Mouse (Mus musculus): ENCODE results near the gene Foxk1. TPM values are rescaled to one million over a fixed set of nuclear protein-coding genes. Genes with fewer than 3 reads are reported as not detected.

Foxk1 gene
- polyA plus RNA-seq, 1 experiment from 2014 or later: 3.1 TPM

DNA sequence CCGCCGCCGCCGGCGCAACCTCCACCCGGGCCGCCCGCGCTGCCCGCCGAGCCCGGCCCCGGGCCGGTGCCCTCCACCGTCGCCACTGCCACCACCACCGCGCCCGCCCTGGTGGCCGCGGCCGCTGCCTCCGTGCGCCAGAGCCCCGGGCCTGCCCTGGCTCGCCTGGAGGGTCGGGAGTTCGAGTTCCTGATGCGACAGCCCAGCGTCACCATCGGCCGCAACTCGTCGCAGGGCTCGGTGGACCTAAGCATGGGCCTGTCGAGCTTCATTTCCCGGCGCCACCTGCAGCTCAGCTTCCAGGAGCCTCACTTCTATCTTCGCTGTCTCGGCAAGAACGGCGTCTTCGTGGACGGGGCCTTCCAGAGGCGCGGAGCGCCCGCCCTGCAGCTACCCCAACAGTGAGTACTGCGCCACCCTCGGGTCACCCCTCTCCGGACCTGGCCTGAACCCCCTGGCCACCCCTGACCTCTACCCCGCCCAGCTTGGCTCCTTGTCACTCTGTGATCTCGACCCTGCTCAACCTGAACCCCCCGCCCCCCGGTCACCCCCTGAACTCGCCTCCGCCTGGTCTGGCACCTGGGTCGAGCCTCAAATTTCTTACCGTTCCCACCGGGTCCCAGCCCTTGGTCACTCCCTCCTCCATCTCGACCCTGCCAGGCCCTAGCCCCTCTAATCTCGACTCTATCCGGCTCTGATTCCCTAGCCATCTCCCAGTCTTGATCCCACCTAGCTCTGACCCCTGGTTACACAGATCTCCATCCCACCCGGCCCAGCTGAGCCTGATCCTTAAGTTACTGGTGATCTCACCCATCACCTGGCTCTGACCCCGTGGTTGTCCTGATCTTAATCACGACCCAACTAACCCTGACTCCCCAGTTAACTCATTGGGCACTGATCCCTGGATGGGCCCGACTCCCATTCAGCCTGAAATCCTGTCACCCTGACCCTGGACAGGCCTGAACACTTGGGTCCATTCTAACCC is 636 bp downstream of the Foxk1 start:
- Histone ChIP-seq H3K9me3 (ENCODE audit: control insufficient read depth, low read length) (no peaks in the 10 kb centered on the region), H3K27me3 (replicated peaks; ENCODE audit: control insufficient read depth, insufficient read depth, low read length) (no peaks in the 10 kb centered on the region), H3K4me3 (ENCODE audit: low read length) (peak overlapping the region; percentile 92), H3K27ac (ENCODE audit: low read depth, low read length) (peak overlapping the region; percentile 91), H3K36me3 (ENCODE audit: control insufficient read depth, insufficient read depth, low read length) (no peaks in the 10 kb centered on the region), H3K4me1 (ENCODE audit: control insufficient read depth, insufficient read depth, low read depth, low read length) (peaks cover 33% of the 10 kb centered on the region), H3K4me2 (ENCODE audit: low read length) (peak overlapping the region; percentile 92), H3K9ac (ENCODE audit: low read depth, low read length) (peak overlapping the region; percentile 96)
- ATAC-seq: peak; percentile 63
- WGBS: under 1% methylated on average over 57 of the region's 67 CpGs

DNA sequence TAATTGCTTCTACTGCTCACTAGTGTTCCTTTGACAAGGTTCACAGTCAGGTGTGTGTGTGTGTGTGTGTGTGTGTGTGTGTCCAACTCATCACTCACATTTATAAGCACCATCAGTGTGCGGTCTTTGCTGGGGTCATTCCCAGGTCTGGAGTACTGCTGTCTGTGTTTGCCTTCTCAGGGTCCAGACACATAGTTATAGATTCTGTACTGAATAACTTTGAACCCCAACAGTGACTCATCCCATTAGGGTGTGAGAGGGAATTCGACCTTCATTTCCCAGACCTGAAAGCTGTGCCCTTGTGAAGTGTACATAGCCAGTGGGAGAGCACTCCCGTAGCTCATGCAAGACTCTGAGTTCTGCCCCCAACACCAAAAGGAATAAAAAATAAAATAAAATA is 2.4 kb downstream of the Foxk1 start:
- peaks cover 33% of the 10 kb centered on the region for H3K4me1 ChIP-seq (ENCODE audit: control insufficient read depth, insufficient read depth, low read depth, low read length)
- H3K4me2 ChIP-seq (ENCODE audit: low read length): peak overlapping the region; percentile 92
- no peak overlapping the region for H3K9ac ChIP-seq (ENCODE audit: low read depth, low read length)
- H3K27ac ChIP-seq (ENCODE audit: low read depth, low read length): no peak overlapping the region
- 74% methylated on average over 3 of the region's 3 CpGs for WGBS
- no peak for ATAC-seq
- H3K9me3 ChIP-seq (ENCODE audit: control insufficient read depth, low read length): no peaks in the 10 kb centered on the region
- H3K27me3 ChIP-seq (replicated peaks; ENCODE audit: control insufficient read depth, insufficient read depth, low read length): no peaks in the 10 kb centered on the region
- no peaks in the 10 kb centered on the region for H3K36me3 ChIP-seq (ENCODE audit: control insufficient read depth, insufficient read depth, low read length)
- H3K4me3 ChIP-seq (ENCODE audit: low read length): no peak overlapping the region

- H3K9ac ChIP-seq (ENCODE audit: low read depth, low read length): peak overlapping the region; percentile 31; the same call in 1 of the 2 replicates
- H3K4me2 ChIP-seq (ENCODE audit: low read length): peak overlapping the region; percentile 41
- WGBS: 91% methylated on average over 1 of the region's 1 CpGs
- no peak overlapping the region for H3K4me3 ChIP-seq (ENCODE audit: low read length)
- peaks cover 36% of the 10 kb centered on the region for H3K4me1 ChIP-seq (ENCODE audit: control insufficient read depth, insufficient read depth, low read depth, low read length)
- H3K27me3 ChIP-seq (replicated peaks; ENCODE audit: control insufficient read depth, insufficient read depth, low read length): no peaks in the 10 kb centered on the region
- H3K9me3 ChIP-seq (ENCODE audit: control insufficient read depth, low read length): no peaks in the 10 kb centered on the region
- H3K36me3 ChIP-seq (ENCODE audit: control insufficient read depth, insufficient read depth, low read length): no peaks in the 10 kb centered on the region
- H3K27ac ChIP-seq (ENCODE audit: low read depth, low read length): no peak overlapping the region
- ATAC-seq: no peak
Observed at GRCm38 (mm10) chr5:142404307-142404706, 3.0 kb downstream of the Foxk1 start.

GRCm38 (mm10) chr5:142405426-142405825 is 4.1 kb downstream of the Foxk1 start:
- H3K27me3 ChIP-seq (replicated peaks; ENCODE audit: control insufficient read depth, insufficient read depth, low read length): no peaks in the 10 kb centered on the region
- H3K36me3 ChIP-seq (ENCODE audit: control insufficient read depth, insufficient read depth, low read length): no peaks in the 10 kb centered on the region
- H3K9ac ChIP-seq (ENCODE audit: low read depth, low read length): no peak overlapping the region
- no peak for ATAC-seq
- no peak overlapping the region for H3K4me3 ChIP-seq (ENCODE audit: low read length)
- H3K4me1 ChIP-seq (ENCODE audit: control insufficient read depth, insufficient read depth, low read depth, low read length): peaks cover 34% of the 10 kb centered on the region
- H3K27ac ChIP-seq (ENCODE audit: low read depth, low read length): no peak overlapping the region
- 66% methylated on average over 6 of the region's 6 CpGs for WGBS
- no peak overlapping the region for H3K4me2 ChIP-seq (ENCODE audit: low read length)
- H3K9me3 ChIP-seq (ENCODE audit: control insufficient read depth, low read length): no peaks in the 10 kb centered on the region

GRCm38 (mm10) chr5:142406401-142406800 is 5.1 kb downstream of the Foxk1 start:
- Histone ChIP-seq H3K36me3 (ENCODE audit: control insufficient read depth, insufficient read depth, low read length) (no peaks in the 10 kb centered on the region), H3K4me2 (ENCODE audit: low read length) (no peak overlapping the region), H3K27ac (ENCODE audit: low read depth, low read length) (no peak overlapping the region), H3K27me3 (replicated peaks; ENCODE audit: control insufficient read depth, insufficient read depth, low read length) (no peaks in the 10 kb centered on the region), H3K4me1 (ENCODE audit: control insufficient read depth, insufficient read depth, low read depth, low read length) (peaks cover 31% of the 10 kb centered on the region), H3K4me3 (ENCODE audit: low read length) (no peak overlapping the region), H3K9ac (ENCODE audit: low read depth, low read length) (no peak overlapping the region), H3K9me3 (ENCODE audit: control insufficient read depth, low read length) (no peaks in the 10 kb centered on the region)
- 93% methylated on average over 7 of the region's 7 CpGs for WGBS
- no peak for ATAC-seq

DNA sequence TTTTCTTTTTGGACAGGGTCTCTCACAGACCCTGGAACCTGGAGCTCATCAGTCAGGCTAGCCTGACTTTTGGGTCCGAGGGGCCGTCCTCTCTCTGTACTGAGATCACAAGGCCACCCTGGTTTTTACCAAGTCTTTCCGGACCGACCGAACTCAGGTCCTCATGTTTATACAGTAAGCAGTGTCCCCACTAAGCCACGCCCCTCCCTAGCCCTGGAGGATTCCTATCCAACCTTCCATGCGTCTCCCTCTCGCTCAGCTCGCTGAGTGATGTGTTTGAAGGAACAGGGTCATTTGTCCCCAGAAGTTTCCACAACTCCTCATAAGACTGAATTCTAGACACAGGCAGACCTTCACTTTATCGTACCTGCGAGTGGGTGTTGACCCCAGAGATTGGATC is 5.6 kb downstream of the Foxk1 start:
- no peaks in the 10 kb centered on the region for H3K27me3 ChIP-seq (replicated peaks; ENCODE audit: control insufficient read depth, insufficient read depth, low read length)
- 83% methylated on average over 11 of the region's 11 CpGs for WGBS
- no peaks in the 10 kb centered on the region for H3K36me3 ChIP-seq (ENCODE audit: control insufficient read depth, insufficient read depth, low read length)
- H3K9me3 ChIP-seq (ENCODE audit: control insufficient read depth, low read length): no peaks in the 10 kb centered on the region
- H3K4me3 ChIP-seq (ENCODE audit: low read length): no peak overlapping the region
- H3K4me2 ChIP-seq (ENCODE audit: low read length): no peak overlapping the region
- H3K4me1 ChIP-seq (ENCODE audit: control insufficient read depth, insufficient read depth, low read depth, low read length): peaks cover 31% of the 10 kb centered on the region
- no peak overlapping the region for H3K27ac ChIP-seq (ENCODE audit: low read depth, low read length)
- ATAC-seq: no peak
- H3K9ac ChIP-seq (ENCODE audit: low read depth, low read length): no peak overlapping the region

GRCm38 (mm10) chr5:142407381-142407780 is 6.1 kb downstream of the Foxk1 start:
- WGBS: 70% methylated on average over 7 of the region's 7 CpGs
- H3K36me3 ChIP-seq (ENCODE audit: control insufficient read depth, insufficient read depth, low read length): no peaks in the 10 kb centered on the region
- no peaks in the 10 kb centered on the region for H3K9me3 ChIP-seq (ENCODE audit: control insufficient read depth, low read length)
- H3K4me1 ChIP-seq (ENCODE audit: control insufficient read depth, insufficient read depth, low read depth, low read length): peaks cover 30% of the 10 kb centered on the region
- H3K9ac ChIP-seq (ENCODE audit: low read depth, low read length): no peak overlapping the region
- no peak for ATAC-seq
- H3K27me3 ChIP-seq (replicated peaks; ENCODE audit: control insufficient read depth, insufficient read depth, low read length): no peaks in the 10 kb centered on the region
- H3K4me2 ChIP-seq (ENCODE audit: low read length): no peak overlapping the region
- no peak overlapping the region for H3K27ac ChIP-seq (ENCODE audit: low read depth, low read length)
- H3K4me3 ChIP-seq (ENCODE audit: low read length): no peak overlapping the region

GRCm38 (mm10) chr5:142409169-142409568 is 7.9 kb downstream of the Foxk1 start:
- H3K36me3 ChIP-seq (ENCODE audit: control insufficient read depth, insufficient read depth, low read length): no peaks in the 10 kb centered on the region
- no peak for ATAC-seq
- no peak overlapping the region for H3K27ac ChIP-seq (ENCODE audit: low read depth, low read length)
- H3K4me1 ChIP-seq (ENCODE audit: control insufficient read depth, insufficient read depth, low read depth, low read length): peaks cover 19% of the 10 kb centered on the region
- no peaks in the 10 kb centered on the region for H3K9me3 ChIP-seq (ENCODE audit: control insufficient read depth, low read length)
- no peaks in the 10 kb centered on the region for H3K27me3 ChIP-seq (replicated peaks; ENCODE audit: control insufficient read depth, insufficient read depth, low read length)
- no peak overlapping the region for H3K9ac ChIP-seq (ENCODE audit: low read depth, low read length)
- no peak overlapping the region for H3K4me3 ChIP-seq (ENCODE audit: low read length)
- H3K4me2 ChIP-seq (ENCODE audit: low read length): no peak overlapping the region
- 59% methylated on average over 6 of the region's 6 CpGs for WGBS

GRCm38 (mm10) chr5:142410348-142410747 is 9.1 kb downstream of the Foxk1 start:
- H3K27ac ChIP-seq (ENCODE audit: low read depth, low read length): no peak overlapping the region
- H3K4me1 ChIP-seq (ENCODE audit: control insufficient read depth, insufficient read depth, low read depth, low read length): peaks cover 14% of the 10 kb centered on the region
- WGBS: 44% methylated on average over 7 of the region's 7 CpGs
- no peak overlapping the region for H3K4me3 ChIP-seq (ENCODE audit: low read length)
- H3K27me3 ChIP-seq (replicated peaks; ENCODE audit: control insufficient read depth, insufficient read depth, low read length): no peaks in the 10 kb centered on the region
- H3K36me3 ChIP-seq (ENCODE audit: control insufficient read depth, insufficient read depth, low read length): no peaks in the 10 kb centered on the region
- no peaks in the 10 kb centered on the region for H3K9me3 ChIP-seq (ENCODE audit: control insufficient read depth, low read length)
- H3K9ac ChIP-seq (ENCODE audit: low read depth, low read length): no peak overlapping the region
- ATAC-seq: no peak
- no peak overlapping the region for H3K4me2 ChIP-seq (ENCODE audit: low read length)

Measured in hindbrain, embryonic 16.5 days (tissue).